Mouse (Mus musculus) spleen, adult 2 months (tissue): ENCODE measurements around the gene Crocc.

ENCODE experiments used
- CTCF ChIP-seq: fragments of 200-500 bp; IDR thresholded peaks from 2 replicates; pipeline ENCODE4 v1.5.1; 2011; ENCODE audit warnings: mild to moderate bottlenecking, inconsistent platforms; ENCODE audit not compliant: insufficient read depth, insufficient read length, insufficient replicate concordance; ENCODE audit errors: extremely low read depth
- POLR2A ChIP-seq: fragments of 200-500 bp; IDR thresholded peaks from 2 replicates; pipeline ENCODE4 v1.6.1; 2011; ENCODE audit warnings: low read depth, low read length, inconsistent platforms

- TF ChIP-seq CTCF, result no peak
- no peak for TF ChIP-seq POLR2A
These were observed 7.2 kb downstream of the Crocc start for GRCm38 (mm10) chr4:141053138-141053537.
